Mouse (Mus musculus) hindbrain, embryonic 11.5 days (tissue): Measurements from ENCODE around the gene Atg5. TPM values are rescaled to one million over a fixed set of nuclear protein-coding genes. Genes with fewer than 3 reads are reported as not detected.

ENCODE experiments used
- ATAC-seq: fragments of 200-750 bp; cut with Nextera tagmentation; 2 replicates; pipeline ENCODE4 v1.8.0; 2017; ENCODE audit warnings: mild to moderate bottlenecking, moderate TSS enrichment, moderate library complexity; ENCODE audit not compliant: low FRiP score
- DNase-seq: peaks from one replicate; pipeline ENCODE4 v3.0.0-alpha.2; 2015; ENCODE audit warnings: low spot score
- H3K27ac ChIP-seq: fragments of 300-500 bp; sonication (generic); 2 replicates; pipeline ENCODE4 v1.5.1; 2014; ENCODE audit warnings: mild to moderate bottlenecking, low read depth, low read length
- H3K27me3 ChIP-seq: fragments of 300-500 bp; sonication (generic); 2 replicates; pipeline ENCODE4 v1.6.1; 2014; ENCODE audit warnings: mild to moderate bottlenecking, low read length, moderate library complexity, mixed read lengths; ENCODE audit not compliant: control insufficient read depth, insufficient read depth
- H3K36me3 ChIP-seq: fragments of 300-500 bp; sonication (generic); 2 replicates; pipeline ENCODE4 v1.6.1; 2014; ENCODE audit warnings: mild to moderate bottlenecking, low read length, moderate library complexity, mixed read lengths; ENCODE audit not compliant: control insufficient read depth, insufficient read depth
- H3K4me1 ChIP-seq: fragments of 300-500 bp; sonication (generic); replicated peaks from 2 replicates; pipeline ENCODE4 v1.6.1; 2014; ENCODE audit warnings: low read length, mixed read lengths; ENCODE audit not compliant: control insufficient read depth, insufficient read depth
- H3K4me2 ChIP-seq: fragments of 300-500 bp; sonication (generic); replicated peaks from 2 replicates; pipeline ENCODE4 v1.6.1; 2014; ENCODE audit warnings: mild to moderate bottlenecking, low read depth, low read length
- H3K4me3 ChIP-seq: fragments of 300-500 bp; sonication (generic); 2 replicates; pipeline ENCODE4 v1.5.1; 2014; ENCODE audit warnings: low read depth, low read length
- H3K9ac ChIP-seq: fragments of 300-500 bp; sonication (generic); 2 replicates; pipeline ENCODE4 v1.6.1; 2014; ENCODE audit warnings: low read depth, low read length
- H3K9me3 ChIP-seq: fragments of 300-500 bp; sonication (generic); 2 replicates; pipeline ENCODE4 v1.6.1; 2016; ENCODE audit warnings: low read length; ENCODE audit not compliant: control insufficient read depth
- WGBS: fragments of 180-500 bp; shearing (Covaris S2); extraction: QIAGEN DNeasy Blood & Tissue Kit; methylation state at CpG from one replicate; pipeline ENCODE4 v1.1.7; 2014; 5-methylcytosine and 5-hydroxymethylcytosine counted together
- polyA plus RNA-seq: library from polyadenylated mRNA; unstranded; fragments of >200 nt; fragmentation: Nextera tagmentation; extraction: Ambion mirVana; gene quantifications from 2 replicates; pipeline ENCODE4 v1.2.1, GENCODE M21; 2014

Atg5 gene
- polyA plus RNA-seq, 1 experiment from 2014 or later = 58.7 TPM

- no peak overlapping the region for H3K4me3 ChIP-seq
- H3K9ac ChIP-seq = no peak overlapping the region
- WGBS = 96% methylated on average over 3 of the region's 3 CpGs
- no peaks in the 10 kb centered on the region for H3K9me3 ChIP-seq
- no peak overlapping the region for H3K4me2 ChIP-seq
- H3K4me1 ChIP-seq = no peaks in the 10 kb centered on the region
- ATAC-seq = no peak
- no peak overlapping the region for H3K27ac ChIP-seq
- no peaks in the 10 kb centered on the region for H3K27me3 ChIP-seq
- no peak for DNase-seq
- no peaks in the 10 kb centered on the region for H3K36me3 ChIP-seq
These were observed 36.2 kb downstream of the Atg5 start for GRCm38 (mm10) chr10:44304330-44304717.

- no peak for DNase-seq
- no peak overlapping the region for H3K9ac ChIP-seq
- no peaks in the 10 kb centered on the region for H3K4me1 ChIP-seq
- H3K4me3 ChIP-seq = no peak overlapping the region
- H3K4me2 ChIP-seq = no peak overlapping the region
- H3K9me3 ChIP-seq = no peaks in the 10 kb centered on the region
- 88% methylated on average over 3 of the region's 3 CpGs for WGBS
- H3K27me3 ChIP-seq = no peaks in the 10 kb centered on the region
- no peak overlapping the region for H3K27ac ChIP-seq
- ATAC-seq = no peak
- no peaks in the 10 kb centered on the region for H3K36me3 ChIP-seq
These were observed 36.7 kb downstream of the Atg5 start for GRCm38 (mm10) chr10:44304845-44305244.

DNA sequence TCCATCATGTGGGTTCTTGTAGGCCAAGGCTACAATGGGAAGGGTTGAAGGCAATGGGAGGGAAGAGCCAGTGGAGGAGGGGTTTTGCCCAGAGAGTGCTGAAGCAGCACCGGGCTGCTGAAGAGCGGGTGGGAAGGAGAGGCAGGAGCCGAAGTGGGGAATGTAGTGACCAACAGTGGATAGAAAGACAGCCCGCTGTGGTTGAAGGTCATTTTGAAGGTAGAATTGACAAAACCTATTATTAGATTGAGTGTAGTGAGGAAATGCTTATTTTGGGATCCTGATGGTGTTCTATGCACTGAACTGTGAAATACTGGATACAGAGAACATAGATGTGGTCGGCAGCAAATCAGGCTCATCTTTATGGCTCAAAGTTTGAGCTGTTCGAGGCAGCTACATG is 38.1 kb downstream of the Atg5 start:
- WGBS = 94% methylated on average over 6 of the region's 6 CpGs
- Histone ChIP-seq H3K9ac (no peak overlapping the region), H3K27ac (no peak overlapping the region), H3K4me3 (no peak overlapping the region), H3K4me2 (no peak overlapping the region), H3K36me3 (no peaks in the 10 kb centered on the region), H3K27me3 (no peaks in the 10 kb centered on the region), H3K4me1 (no peaks in the 10 kb centered on the region), H3K9me3 (no peaks in the 10 kb centered on the region)
- DNase-seq (no peak), ATAC-seq (no peak)

DNA sequence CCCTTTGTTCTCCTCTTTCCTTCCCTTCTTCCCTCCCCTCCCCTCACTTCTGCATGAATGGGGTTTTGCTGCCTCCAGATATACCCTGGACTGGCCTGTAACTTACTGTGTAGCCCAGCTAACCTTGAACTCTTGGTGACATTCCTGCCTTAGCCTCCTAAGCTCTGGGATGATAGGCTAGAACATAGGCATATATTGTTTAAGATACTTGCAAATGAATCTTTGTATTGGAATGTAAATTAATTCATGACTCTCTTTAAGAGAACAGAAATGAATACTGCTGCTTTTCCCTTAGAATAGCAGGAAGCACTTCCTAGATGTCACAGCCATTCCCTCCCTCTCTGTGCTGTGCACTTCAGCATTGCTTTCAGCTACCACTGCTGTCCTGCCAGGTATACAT is 40.1 kb downstream of the Atg5 start:
- no peak overlapping the region for H3K4me3 ChIP-seq
- no peaks in the 10 kb centered on the region for H3K4me1 ChIP-seq
- H3K27me3 ChIP-seq = no peaks in the 10 kb centered on the region
- H3K9me3 ChIP-seq = no peaks in the 10 kb centered on the region
- no peak overlapping the region for H3K27ac ChIP-seq
- no peak overlapping the region for H3K9ac ChIP-seq
- H3K36me3 ChIP-seq = no peaks in the 10 kb centered on the region
- DNase-seq = no peak
- no peak overlapping the region for H3K4me2 ChIP-seq
- ATAC-seq = no peak

DNA sequence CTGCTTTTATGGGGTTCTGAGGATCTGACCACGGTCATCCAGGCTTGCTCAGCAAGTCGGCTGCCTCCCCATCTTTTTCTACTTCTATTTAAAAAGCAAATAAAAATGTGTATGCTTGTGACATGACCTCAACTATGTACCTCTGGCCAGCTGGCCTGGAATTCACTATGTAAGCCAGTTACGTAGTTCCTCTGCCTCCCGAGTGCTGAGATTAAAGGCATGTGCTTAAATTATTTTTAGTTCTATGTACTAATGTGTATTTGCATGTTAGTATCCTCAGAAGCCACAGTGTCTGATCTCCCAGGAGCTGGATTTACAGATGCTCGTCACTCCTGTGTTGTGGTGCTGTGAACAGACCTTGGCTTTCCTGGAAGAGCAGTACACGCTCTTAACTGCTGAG is 41.1 kb downstream of the Atg5 start:
- Histone ChIP-seq H3K4me1 (no peaks in the 10 kb centered on the region), H3K9ac (no peak overlapping the region), H3K27me3 (no peaks in the 10 kb centered on the region), H3K4me3 (no peak overlapping the region), H3K36me3 (no peaks in the 10 kb centered on the region), H3K27ac (no peak overlapping the region), H3K9me3 (no peaks in the 10 kb centered on the region), H3K4me2 (no peak overlapping the region)
- DNase-seq (no peak), ATAC-seq (no peak)
- WGBS = 88% methylated on average over 6 of the region's 6 CpGs

DNA sequence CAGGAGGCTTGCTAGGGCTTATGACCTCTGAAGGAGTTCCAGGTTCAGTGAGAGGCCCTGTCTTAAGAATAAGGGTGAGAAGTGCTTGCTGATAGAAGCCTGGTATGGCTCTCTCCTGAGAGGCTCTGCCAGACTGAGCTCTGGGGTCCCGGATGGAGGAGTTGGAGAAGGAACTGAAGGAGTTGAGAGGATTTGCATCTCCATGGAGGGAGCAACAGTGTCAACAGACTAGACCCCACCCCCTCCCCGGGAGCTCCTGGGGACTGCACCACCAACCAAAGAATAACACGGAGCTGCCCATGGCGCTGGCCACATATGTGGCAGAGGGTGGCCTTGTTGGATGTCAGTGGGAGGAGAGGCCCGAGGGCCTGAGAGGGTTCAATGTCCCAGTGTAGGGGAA is 47.1 kb downstream of the Atg5 start:
- Histone ChIP-seq H3K27me3 (no peaks in the 10 kb centered on the region), H3K4me1 (no peaks in the 10 kb centered on the region), H3K27ac (no peak overlapping the region), H3K4me3 (no peak overlapping the region), H3K9ac (no peak overlapping the region), H3K4me2 (no peak overlapping the region), H3K36me3 (no peaks in the 10 kb centered on the region), H3K9me3 (no peaks in the 10 kb centered on the region)
- ATAC-seq (no peak), DNase-seq (no peak)
- WGBS = 19% methylated on average over 5 of the region's 5 CpGs

DNA sequence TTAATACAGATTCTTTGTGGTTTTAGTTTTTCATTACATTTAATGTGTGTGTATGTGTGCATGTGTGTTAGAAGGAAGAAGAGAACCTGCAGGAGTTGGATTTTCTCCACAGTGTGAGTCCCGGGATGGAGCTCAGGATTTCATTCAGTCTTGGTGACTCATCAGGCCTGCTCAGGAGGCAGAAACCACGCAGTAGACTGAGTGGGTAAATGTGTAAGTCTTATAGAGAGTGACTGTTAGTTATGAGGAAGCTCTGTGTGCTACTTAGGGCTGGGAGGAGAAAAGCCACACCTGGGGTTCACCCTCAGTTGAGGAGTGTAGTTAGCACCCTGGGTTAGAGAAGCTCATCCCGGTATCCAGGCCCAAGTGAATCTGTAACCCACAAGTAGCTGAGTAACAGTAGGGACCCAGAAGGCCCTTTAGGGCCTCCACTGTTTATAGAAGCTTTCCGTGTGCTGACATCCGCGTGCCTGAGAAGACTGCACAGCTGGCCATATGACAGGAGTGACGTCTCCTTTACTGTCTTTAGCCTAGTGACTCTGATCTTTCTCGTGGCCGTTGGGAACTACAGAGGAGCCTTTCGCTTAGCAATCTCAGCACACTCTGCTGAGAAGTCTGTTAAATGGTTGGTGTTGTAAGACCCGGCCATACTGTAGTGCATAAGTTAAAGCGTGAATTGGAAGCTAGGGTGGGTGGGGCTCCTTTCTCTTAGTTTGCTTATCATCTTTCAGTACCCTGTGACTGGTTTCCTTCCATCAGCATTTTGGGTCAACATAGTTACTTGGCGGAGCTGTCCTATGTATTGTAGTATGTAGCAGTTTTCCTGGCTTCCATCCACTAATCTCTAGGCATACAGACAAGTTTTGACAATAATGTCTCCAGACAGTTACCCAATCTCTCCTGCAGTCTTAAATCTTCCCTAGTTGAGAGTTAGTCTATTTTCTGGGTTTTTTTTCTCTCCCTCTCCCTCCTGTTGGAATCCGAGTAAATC is 48.4 kb downstream of the Atg5 start:
- no peaks in the 10 kb centered on the region for H3K4me1 ChIP-seq
- DNase-seq = no peak
- H3K36me3 ChIP-seq = no peaks in the 10 kb centered on the region
- ATAC-seq = no peak
- WGBS = 82% methylated on average over 14 of the region's 14 CpGs
- no peak overlapping the region for H3K4me2 ChIP-seq
- H3K27me3 ChIP-seq = no peaks in the 10 kb centered on the region
- no peak overlapping the region for H3K9ac ChIP-seq
- no peak overlapping the region for H3K4me3 ChIP-seq
- H3K9me3 ChIP-seq = no peaks in the 10 kb centered on the region
- H3K27ac ChIP-seq = no peak overlapping the region

DNA sequence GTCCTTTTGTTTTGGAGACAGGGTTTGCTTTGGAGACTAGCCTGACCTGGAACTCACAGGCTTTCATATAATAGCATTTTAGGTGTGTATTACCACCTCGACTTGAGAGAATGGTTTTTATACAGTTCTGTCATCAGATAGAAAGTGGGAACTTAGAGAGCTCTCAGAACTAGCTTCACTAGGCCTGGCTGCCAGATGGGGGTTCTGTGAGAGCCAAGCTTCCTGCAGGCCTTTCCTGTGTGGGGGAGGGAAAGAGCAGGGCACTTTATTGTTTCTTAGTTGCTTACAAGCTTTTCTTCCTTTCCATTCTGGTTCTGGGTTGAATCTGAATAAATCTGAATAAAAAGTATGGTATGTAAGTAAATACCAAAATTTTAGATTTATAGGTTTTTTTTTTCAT is 54.0 kb downstream of the Atg5 start:
- H3K9ac ChIP-seq = no peak overlapping the region
- no peak for ATAC-seq
- H3K4me1 ChIP-seq = peaks cover 3% of the 10 kb centered on the region
- H3K36me3 ChIP-seq = no peaks in the 10 kb centered on the region
- no peak for DNase-seq
- no peak overlapping the region for H3K4me2 ChIP-seq
- no peak overlapping the region for H3K4me3 ChIP-seq
- WGBS = 70% methylated on average over 1 of the region's 1 CpGs
- no peaks in the 10 kb centered on the region for H3K9me3 ChIP-seq
- H3K27ac ChIP-seq = no peak overlapping the region
- no peaks in the 10 kb centered on the region for H3K27me3 ChIP-seq

DNA sequence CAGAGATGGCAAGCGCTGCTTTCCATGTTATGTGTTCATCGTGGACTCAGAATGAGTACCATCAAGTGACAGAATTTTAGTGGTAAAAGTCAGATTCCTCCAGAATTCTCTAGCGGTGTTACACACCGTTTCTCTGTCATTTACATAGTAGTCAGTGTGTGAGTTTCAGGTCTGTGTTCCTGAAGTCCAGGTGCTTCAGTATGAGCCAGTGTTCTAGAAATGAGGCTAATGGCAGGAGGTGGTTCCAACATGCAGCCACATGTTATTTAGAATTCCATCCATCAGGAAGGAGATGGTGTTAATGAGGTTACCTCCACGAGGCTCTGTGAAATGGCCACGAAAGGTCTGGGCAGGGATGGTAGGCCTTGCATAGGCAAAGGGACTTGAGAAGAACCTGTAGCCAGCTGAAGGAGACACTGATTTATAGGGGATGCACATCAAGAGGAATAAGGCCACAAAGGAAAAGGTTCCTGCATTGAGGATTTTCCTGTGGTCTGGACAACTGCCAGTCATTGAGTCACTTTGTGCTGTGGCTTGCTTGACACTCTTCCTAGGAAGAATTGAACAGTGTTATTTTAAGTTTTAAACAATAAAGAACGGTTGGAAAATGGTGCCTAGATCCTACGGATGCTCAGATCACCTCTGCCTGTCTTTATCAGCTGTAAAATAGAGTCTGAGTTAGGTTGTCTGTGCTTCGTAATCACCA is 55.1 kb downstream of the Atg5 start:
- peaks cover 3% of the 10 kb centered on the region for H3K4me1 ChIP-seq
- H3K9ac ChIP-seq = no peak overlapping the region
- ATAC-seq (no peak), DNase-seq (no peak)
- 94% methylated on average over 9 of the region's 9 CpGs for WGBS
- no peak overlapping the region for H3K4me2 ChIP-seq
- H3K27ac ChIP-seq = no peak overlapping the region
- no peaks in the 10 kb centered on the region for H3K36me3 ChIP-seq
- H3K4me3 ChIP-seq = no peak overlapping the region
- no peaks in the 10 kb centered on the region for H3K27me3 ChIP-seq
- no peaks in the 10 kb centered on the region for H3K9me3 ChIP-seq
